Mouse (Mus musculus) cortical plate, adult 2 months (tissue): ENCODE data around the gene Arfip1.

Experiments
- CTCF ChIP-seq: fragments of 200-500 bp; IDR thresholded peaks from 2 replicates; pipeline ENCODE4 v1.5.1; 2011; ENCODE audit warnings: mild to moderate bottlenecking, control low read depth, low read length; ENCODE audit not compliant: insufficient read depth; ENCODE audit errors: extremely low read depth
- POLR2A ChIP-seq: fragments of 200-500 bp; IDR thresholded peaks from 2 replicates; pipeline ENCODE4 v1.6.1; 2011; ENCODE audit warnings: mild to moderate bottlenecking, low read length, control low read depth; ENCODE audit not compliant: insufficient read depth; ENCODE audit errors: extremely low read depth

DNA sequence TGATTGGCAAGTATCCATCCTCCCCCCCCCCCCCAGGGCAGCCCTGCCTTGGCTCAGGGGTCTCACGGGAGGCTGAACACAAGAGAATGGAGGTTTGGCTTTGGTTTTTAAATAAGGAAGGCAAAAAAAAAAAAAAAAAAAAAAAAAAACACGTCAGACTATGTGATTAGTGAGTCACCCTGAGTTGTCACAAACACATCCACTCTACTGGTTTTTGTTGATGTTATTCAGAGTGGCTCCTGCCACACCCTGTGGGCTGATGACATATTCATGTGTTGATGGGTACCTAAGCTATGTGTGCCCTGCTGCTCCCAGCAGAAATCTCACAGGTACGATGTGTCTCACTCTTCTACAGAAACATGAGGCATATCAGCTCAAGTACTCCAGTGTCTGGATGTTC is 131.8 kb downstream of the Arfip1 start:
- TF ChIP-seq CTCF (no peak), POLR2A (no peak)
